Mouse (Mus musculus): ENCODE measurements around the gene Ccdc169. TPM values are rescaled to one million over a fixed set of nuclear protein-coding genes. Genes with fewer than 3 reads are reported as not detected.

Gene Ccdc169
- total and polyA plus RNA-seq, 3 experiments: 0.19 TPM; not detected in 2

GRCm38 (mm10) chr3:55088359-55088758, 48.8 kb upstream of the Ccdc169 start:
- Histone ChIP-seq H3K36me3 (ENCODE audit: control insufficient read depth in 1 of 2, insufficient read depth in 2 of 2, low read length in 2 of 2) (0 out of 4 replicates have a peak, but pooled peaks cover 0 to 2% of the 10 kb centered on the region in 2 experiments), H3K9me3 (replicated peaks; ENCODE audit: insufficient read depth, low read length) (no peaks in the 10 kb centered on the region), H3K4me3 (ENCODE audit: control insufficient read depth in 1 of 2, insufficient read depth in 1 of 2, low read depth in 2 of 2, low read length in 2 of 2) (no peak overlapping the region), H3K27me3 (ENCODE audit: control insufficient read depth in 1 of 2, insufficient read depth in 2 of 2, low read length in 2 of 2) (no peaks in the 10 kb centered on the region; a peak in 2 of 4 replicates), H3K27ac (ENCODE audit: control insufficient read depth, low read depth, low read length) (no peak overlapping the region), H3K9ac (ENCODE audit: control insufficient read depth, low read depth, low read length, poor library complexity, severe bottlenecking) (no peak overlapping the region), H3K4me1 (ENCODE audit: control insufficient read depth in 1 of 2, insufficient read depth in 2 of 2, low read length in 2 of 2) (peaks cover 6% of the 10 kb centered on the region in 2 experiments; a peak in 2 of 4 replicates), H3K79me2 (ENCODE audit: control insufficient read depth, insufficient read depth, low read length, poor library complexity) (no peaks in the 10 kb centered on the region)
- DNase-seq (ENCODE audit: low read depth, low spot score): no peak
- TF ChIP-seq MAFK (IDR thresholded peaks at IDR 0.05; ENCODE audit: borderline replicate concordance, low read depth, low read length) (no peak), RAD21 (IDR thresholded peaks at IDR 0.05; ENCODE audit: low read depth, low read length) (no peak), EP300 (IDR thresholded peaks at IDR 0.05; ENCODE audit: low read depth in 1 of 2, low read length in 2 of 2) (no peak), KAT2A (conservative IDR thresholded peaks at IDR 0.05; ENCODE audit: low read depth, low read length) (no peak), CHD1 (IDR thresholded peaks at IDR 0.05; ENCODE audit: low read depth, low read length) (no peak), E2F4 (IDR thresholded peaks at IDR 0.05; ENCODE audit: borderline replicate concordance, low read depth, low read length) (no peak), MAX (IDR thresholded peaks at IDR 0.05; ENCODE audit: low read length) (no peak), MXI1 (IDR thresholded peaks at IDR 0.05; ENCODE audit: low read depth, low read length) (no peak), POLR2AphosphoS2 (IDR thresholded peaks at IDR 0.05; ENCODE audit: low read length) (no peak), ELF1 (IDR thresholded peaks at IDR 0.05; ENCODE audit: low read depth, low read length) (no peak), CTCF (IDR thresholded peaks at IDR 0.05 in 2 of 3, conservative IDR thresholded peaks at IDR 0.05 in 1 of 3; ENCODE audit: control insufficient read depth in 1 of 3, insufficient read depth in 1 of 3, low read depth in 2 of 3, low read length in 3 of 3, poor library complexity in 1 of 3, severe bottlenecking in 1 of 3) (no peak), UBTF (IDR thresholded peaks at IDR 0.05; ENCODE audit: borderline replicate concordance, insufficient read depth, low read depth, low read length) (no peak)

GRCm38 (mm10) chr3:55088843-55089242, 48.3 kb upstream of the Ccdc169 start:
- Histone ChIP-seq H3K79me2 (ENCODE audit: control insufficient read depth, insufficient read depth, low read length, poor library complexity) (no peaks in the 10 kb centered on the region), H3K27me3 (ENCODE audit: control insufficient read depth in 1 of 2, insufficient read depth in 2 of 2, low read length in 2 of 2) (no peaks in the 10 kb centered on the region; a peak in 2 of 4 replicates), H3K27ac (ENCODE audit: control insufficient read depth, low read depth, low read length) (no peak overlapping the region), H3K9ac (ENCODE audit: control insufficient read depth, low read depth, low read length, poor library complexity, severe bottlenecking) (no peak overlapping the region), H3K9me3 (replicated peaks; ENCODE audit: insufficient read depth, low read length) (no peaks in the 10 kb centered on the region), H3K4me1 (ENCODE audit: control insufficient read depth in 1 of 2, insufficient read depth in 2 of 2, low read length in 2 of 2) (peaks cover 6% of the 10 kb centered on the region in 2 experiments; a peak in 2 of 4 replicates), H3K4me3 (ENCODE audit: control insufficient read depth in 1 of 2, insufficient read depth in 1 of 2, low read depth in 2 of 2, low read length in 2 of 2) (no peak overlapping the region), H3K36me3 (ENCODE audit: control insufficient read depth in 1 of 2, insufficient read depth in 2 of 2, low read length in 2 of 2) (0 out of 4 replicates have a peak, but pooled peaks cover 0 to 2% of the 10 kb centered on the region in 2 experiments)
- no peak for TF ChIP-seq ZC3H11A (IDR thresholded peaks at IDR 0.05; ENCODE audit: low read depth, low read length)
- TF ChIP-seq ELF1 (IDR thresholded peaks at IDR 0.05; ENCODE audit: low read depth, low read length): no peak
- TF ChIP-seq MAZ (IDR thresholded peaks at IDR 0.05; ENCODE audit: low read depth, low read length): no peak
- no peak for TF ChIP-seq MAFK (IDR thresholded peaks at IDR 0.05; ENCODE audit: borderline replicate concordance, low read depth, low read length)
- no peak for TF ChIP-seq TCF12 (IDR thresholded peaks at IDR 0.05; ENCODE audit: low read depth, low read length)
- no peak for TF ChIP-seq NRF1 (IDR thresholded peaks at IDR 0.05; ENCODE audit: insufficient read depth, low read depth, low read length, poor library complexity, severe bottlenecking)
- no peak for TF ChIP-seq MXI1 (IDR thresholded peaks at IDR 0.05; ENCODE audit: low read depth, low read length)
- TF ChIP-seq POLR2A (IDR thresholded peaks at IDR 0.05; ENCODE audit: control insufficient read depth in 1 of 2, insufficient read depth in 1 of 2, low read depth in 1 of 2, low read length in 2 of 2, poor library complexity in 1 of 2): no peak
- TF ChIP-seq USF2 (IDR thresholded peaks at IDR 0.05; ENCODE audit: borderline replicate concordance in 1 of 2, insufficient read depth in 1 of 2, low read depth in 1 of 2, low read length in 2 of 2): no peak
- TF ChIP-seq MYB (IDR thresholded peaks at IDR 0.05; ENCODE audit: low read depth, low read length): no peak
- TF ChIP-seq ZKSCAN1 (IDR thresholded peaks at IDR 0.05; ENCODE audit: low read depth, low read length): no peak
- TF ChIP-seq CHD1 (IDR thresholded peaks at IDR 0.05; ENCODE audit: low read depth, low read length): no peak
- no peak for TF ChIP-seq CTCF (IDR thresholded peaks at IDR 0.05 in 2 of 3, conservative IDR thresholded peaks at IDR 0.05 in 1 of 3; ENCODE audit: control insufficient read depth in 1 of 3, insufficient read depth in 1 of 3, low read depth in 2 of 3, low read length in 3 of 3, poor library complexity in 1 of 3, severe bottlenecking in 1 of 3)
- no peak for TF ChIP-seq UBTF (IDR thresholded peaks at IDR 0.05; ENCODE audit: borderline replicate concordance, insufficient read depth, low read depth, low read length)
- DNase-seq (ENCODE audit: low read depth, low spot score): no peak

All from MEL (cell line).